Mouse (Mus musculus): ENCODE measurements around the gene Slc44a4.
"Not testable (repeated sequence)": the region's sequence is repeated elsewhere in the genome, so short reads cannot be mapped to it uniquely, and the experiment has no call there.

Slc44a4 gene

GRCm38 (mm10) chr17:34944362-34944761, 30.1 kb downstream of the Slc44a4 start:
- DNase-seq (ENCODE audit: low read depth, low spot score) = no peak
- H3K27me3 ChIP-seq (ENCODE audit: control insufficient read depth, insufficient read depth, low read length, poor library complexity, severe bottlenecking) = no peaks in the 10 kb centered on the region
- H3K36me3 ChIP-seq (ENCODE audit: control insufficient read depth, insufficient read depth, low read length, poor library complexity, severe bottlenecking) = no peaks in the 10 kb centered on the region

- DNase-seq (ENCODE audit: low read depth, low spot score) = no peak
- Histone ChIP-seq H3K36me3 (ENCODE audit: control insufficient read depth, insufficient read depth, low read length, poor library complexity, severe bottlenecking) (0 out of 2 replicates have a peak, but pooled peaks cover 2% of the 10 kb centered on the region), H3K27me3 (ENCODE audit: control insufficient read depth, insufficient read depth, low read length, poor library complexity, severe bottlenecking) (no peaks in the 10 kb centered on the region)
Observed at GRCm38 (mm10) chr17:34946486-34947140, 32.3 kb downstream of the Slc44a4 start.

DNA sequence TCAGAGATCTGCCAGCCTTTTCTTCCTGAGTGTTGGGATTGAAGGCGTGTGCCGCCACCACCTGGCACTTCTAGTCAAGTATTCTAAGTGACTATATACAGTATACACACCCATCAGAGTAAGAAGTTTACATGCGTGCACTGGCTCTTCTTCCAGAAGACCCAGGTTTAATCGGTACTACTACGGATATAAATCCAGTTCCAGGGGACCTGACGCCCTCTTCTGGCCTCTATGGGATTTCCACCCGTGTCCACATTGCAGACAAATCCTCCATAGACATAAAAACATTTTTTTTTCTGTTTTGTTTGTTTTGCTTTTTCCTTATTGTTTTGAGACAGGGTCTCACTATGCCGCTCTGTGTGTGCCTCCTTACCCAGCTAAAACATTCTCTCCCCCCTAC, 33.3 kb downstream of the Slc44a4 start:
- peak; percentile 65 for DNase-seq (ENCODE audit: low read depth, low spot score)
- Histone ChIP-seq H3K27me3 (ENCODE audit: control insufficient read depth, insufficient read depth, low read length, poor library complexity, severe bottlenecking) (no peaks in the 10 kb centered on the region), H3K36me3 (ENCODE audit: control insufficient read depth, insufficient read depth, low read length, poor library complexity, severe bottlenecking) (0 out of 2 replicates have a peak, but pooled peaks cover 2% of the 10 kb centered on the region)

DNA sequence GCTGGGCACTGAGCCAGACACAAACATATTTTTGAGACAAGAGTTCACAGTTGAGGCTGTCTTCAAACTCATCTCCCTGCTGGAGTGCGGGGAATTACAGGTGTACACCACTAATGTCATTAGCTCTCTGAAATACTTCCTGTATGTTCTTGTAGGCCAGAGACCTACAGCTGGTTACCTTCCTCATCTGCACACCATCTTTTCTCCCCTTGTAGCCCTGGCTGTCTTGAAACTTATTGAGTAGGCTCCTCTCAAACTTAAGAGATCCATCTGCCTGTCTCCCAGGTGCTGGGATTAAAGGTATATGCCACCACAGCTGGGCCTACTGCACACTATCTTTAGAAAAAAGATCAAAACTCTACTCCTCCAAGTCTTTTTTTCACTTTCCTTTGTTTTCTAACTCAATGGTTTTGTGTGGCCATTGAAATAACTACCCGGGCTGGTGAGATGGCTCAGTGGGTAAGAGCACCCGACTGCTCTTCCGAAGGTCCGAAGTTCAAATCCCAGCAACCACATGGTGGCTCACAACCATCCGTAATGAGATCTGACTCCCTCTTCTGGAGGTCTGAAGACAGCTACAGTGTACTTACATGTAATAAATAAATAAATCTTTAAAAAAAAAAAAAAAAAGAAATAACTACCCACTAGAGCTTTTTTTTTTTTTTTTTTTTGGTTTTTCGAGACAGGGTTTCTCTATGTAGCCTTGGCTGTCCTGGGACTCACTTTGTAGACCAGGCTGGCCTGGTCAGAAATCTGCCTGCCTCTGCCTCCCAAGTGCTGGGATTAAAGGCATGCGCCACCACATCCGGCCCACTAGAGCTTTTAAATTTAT, 34.7 kb downstream of the Slc44a4 start:
- DNase-seq (ENCODE audit: low read depth, low spot score); H3K27me3 ChIP-seq (ENCODE audit: control insufficient read depth, insufficient read depth, low read length, poor library complexity, severe bottlenecking); H3K36me3 ChIP-seq (ENCODE audit: control insufficient read depth, insufficient read depth, low read length, poor library complexity, severe bottlenecking): not testable (repeated sequence)

DNA sequence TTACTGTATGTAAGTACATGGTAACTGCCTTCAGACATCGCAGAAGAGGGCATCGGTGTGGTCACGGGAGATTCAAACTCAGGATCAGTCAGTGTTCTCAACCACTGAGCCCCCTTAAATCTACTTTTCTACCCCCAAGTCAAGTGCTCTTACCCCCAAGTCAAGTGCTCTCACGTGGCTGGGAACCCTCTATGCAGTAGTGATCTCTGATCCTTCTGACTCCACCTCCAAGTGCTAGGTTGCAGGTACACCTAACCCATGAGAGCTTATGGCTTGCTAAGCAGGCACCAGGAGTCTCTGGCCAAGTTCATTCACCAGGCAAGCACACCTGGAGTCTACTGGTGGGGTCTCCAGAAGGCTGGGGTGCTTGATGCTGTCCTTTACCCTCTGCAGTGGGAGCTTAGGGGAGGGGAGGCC, 35.3 kb downstream of the Slc44a4 start:
- 0 out of 2 replicates have a peak, but pooled peaks cover 2% of the 10 kb centered on the region for H3K36me3 ChIP-seq (ENCODE audit: control insufficient read depth, insufficient read depth, low read length, poor library complexity, severe bottlenecking)
- DNase-seq (ENCODE audit: low read depth, low spot score) = no peak
- H3K27me3 ChIP-seq (ENCODE audit: control insufficient read depth, insufficient read depth, low read length, poor library complexity, severe bottlenecking) = no peaks in the 10 kb centered on the region

- 0 out of 2 replicates have a peak, but pooled peaks cover 2% of the 10 kb centered on the region for H3K36me3 ChIP-seq (ENCODE audit: control insufficient read depth, insufficient read depth, low read length, poor library complexity, severe bottlenecking)
- H3K27me3 ChIP-seq (ENCODE audit: control insufficient read depth, insufficient read depth, low read length, poor library complexity, severe bottlenecking) = no peaks in the 10 kb centered on the region
- DNase-seq (ENCODE audit: low read depth, low spot score) = no peak
Observed at GRCm38 (mm10) chr17:34950514-34951455, 36.5 kb downstream of the Slc44a4 start.

- DNase-seq (ENCODE audit: low read depth, low spot score) = no peak
- Histone ChIP-seq H3K36me3 (ENCODE audit: control insufficient read depth, insufficient read depth, low read length, poor library complexity, severe bottlenecking) (0 out of 2 replicates have a peak, but pooled peaks cover 2% of the 10 kb centered on the region), H3K27me3 (ENCODE audit: control insufficient read depth, insufficient read depth, low read length, poor library complexity, severe bottlenecking) (no peaks in the 10 kb centered on the region)
Observed at GRCm38 (mm10) chr17:34951636-34952377, 37.5 kb downstream of the Slc44a4 start.

DNA sequence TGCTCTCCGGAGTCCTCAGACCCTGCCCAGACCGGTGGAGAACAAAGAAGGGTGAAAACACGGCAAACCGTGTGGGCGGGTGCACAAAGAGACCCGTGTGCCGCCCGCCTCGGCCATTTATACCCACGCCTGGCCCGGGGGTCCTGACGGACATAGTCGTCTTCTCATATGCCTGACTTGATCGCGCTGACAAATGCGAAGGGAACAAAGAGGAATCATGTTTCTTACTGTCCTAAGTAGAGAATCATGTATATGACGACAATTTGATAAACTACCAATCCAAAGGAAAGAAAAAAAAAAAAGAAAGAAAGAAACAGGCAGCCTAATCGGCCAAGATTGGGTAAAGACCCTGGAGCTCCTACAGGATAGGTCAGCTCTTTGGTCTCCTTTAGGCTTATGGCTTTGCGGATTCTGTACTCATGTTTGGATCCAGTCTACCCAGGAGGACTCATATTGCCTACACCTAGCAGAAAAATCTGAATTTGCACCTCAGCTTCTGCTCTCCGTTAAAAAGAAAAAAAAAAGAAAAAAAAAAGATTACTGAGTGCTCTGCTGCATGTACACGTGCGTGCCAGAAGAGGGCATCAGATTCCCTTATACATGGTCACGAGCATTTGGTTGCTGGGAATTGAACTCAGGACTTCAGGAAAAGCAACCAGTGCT, 38.2 kb downstream of the Slc44a4 start:
- no peaks in the 10 kb centered on the region for H3K27me3 ChIP-seq (ENCODE audit: control insufficient read depth, insufficient read depth, low read length, poor library complexity, severe bottlenecking)
- H3K36me3 ChIP-seq (ENCODE audit: control insufficient read depth, insufficient read depth, low read length, poor library complexity, severe bottlenecking) = 0 out of 2 replicates have a peak, but pooled peaks cover 2% of the 10 kb centered on the region
- peak; percentile 87 for DNase-seq (ENCODE audit: low read depth, low spot score)

- 0 out of 2 replicates have a peak, but pooled peaks cover 2% of the 10 kb centered on the region for H3K36me3 ChIP-seq (ENCODE audit: control insufficient read depth, insufficient read depth, low read length, poor library complexity, severe bottlenecking)
- H3K27me3 ChIP-seq (ENCODE audit: control insufficient read depth, insufficient read depth, low read length, poor library complexity, severe bottlenecking) = no peaks in the 10 kb centered on the region
- DNase-seq (ENCODE audit: low read depth, low spot score) = peak; percentile 55
Observed at GRCm38 (mm10) chr17:34953258-34953657, 39.0 kb downstream of the Slc44a4 start.

- 0 out of 2 replicates have a peak, but pooled peaks cover 2% of the 10 kb centered on the region for H3K36me3 ChIP-seq (ENCODE audit: control insufficient read depth, insufficient read depth, low read length, poor library complexity, severe bottlenecking)
- no peaks in the 10 kb centered on the region for H3K27me3 ChIP-seq (ENCODE audit: control insufficient read depth, insufficient read depth, low read length, poor library complexity, severe bottlenecking)
- no peak for DNase-seq (ENCODE audit: low read depth, low spot score)
Observed at GRCm38 (mm10) chr17:34953904-34954303, 39.6 kb downstream of the Slc44a4 start.

GRCm38 (mm10) chr17:34954831-34955230, 40.6 kb downstream of the Slc44a4 start:
- Histone ChIP-seq H3K27me3 (ENCODE audit: control insufficient read depth, insufficient read depth, low read length, poor library complexity, severe bottlenecking) (no peaks in the 10 kb centered on the region), H3K36me3 (ENCODE audit: control insufficient read depth, insufficient read depth, low read length, poor library complexity, severe bottlenecking) (0 out of 2 replicates have a peak, but pooled peaks cover 2% of the 10 kb centered on the region)
- peak; percentile 75 for DNase-seq (ENCODE audit: low read depth, low spot score)

DNA sequence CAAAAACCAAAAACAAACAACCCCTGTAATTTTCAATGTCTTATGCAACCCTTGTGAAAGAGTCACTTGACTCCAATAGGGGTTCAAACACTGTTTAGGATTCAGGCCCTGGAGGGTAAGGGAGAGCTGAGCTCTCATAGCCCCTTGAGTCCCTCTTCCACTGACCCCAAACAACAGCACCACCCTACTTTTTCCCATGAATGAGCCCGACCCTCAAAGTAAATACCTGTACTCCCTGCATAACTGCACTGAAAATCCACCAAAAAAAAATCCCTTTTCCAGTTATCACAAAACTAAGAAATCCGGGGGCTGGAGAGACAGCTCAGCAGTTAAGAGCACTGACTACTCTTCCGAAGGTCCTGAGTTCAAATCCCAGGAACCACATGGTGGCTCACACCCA, 41.6 kb downstream of the Slc44a4 start:
- Histone ChIP-seq H3K36me3 (ENCODE audit: control insufficient read depth, insufficient read depth, low read length, poor library complexity, severe bottlenecking) (0 out of 2 replicates have a peak, but pooled peaks cover under 1% of the 10 kb centered on the region), H3K27me3 (ENCODE audit: control insufficient read depth, insufficient read depth, low read length, poor library complexity, severe bottlenecking) (no peaks in the 10 kb centered on the region)
- DNase-seq (ENCODE audit: low read depth, low spot score) = peak; percentile 69

DNA sequence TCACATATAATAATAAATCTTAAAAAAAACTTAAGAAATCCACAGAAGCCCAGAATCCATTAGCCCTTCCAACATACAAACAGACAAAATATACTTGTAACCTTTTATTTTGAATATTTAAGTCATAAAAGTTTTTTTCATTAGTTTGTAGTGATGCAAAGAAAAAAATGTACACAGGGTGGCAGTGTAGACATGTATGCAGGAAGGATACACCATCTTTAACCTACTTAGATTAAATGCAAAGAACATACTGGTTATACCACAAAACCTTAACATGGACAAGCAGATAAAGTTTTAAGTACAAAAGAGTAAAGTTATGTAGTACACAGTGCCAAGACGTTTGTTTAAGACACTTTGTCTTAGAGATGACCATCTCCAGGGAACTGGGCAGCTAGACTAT, 42.1 kb downstream of the Slc44a4 start:
- peak; percentile 71 for DNase-seq (ENCODE audit: low read depth, low spot score)
- Histone ChIP-seq H3K36me3 (ENCODE audit: control insufficient read depth, insufficient read depth, low read length, poor library complexity, severe bottlenecking) (no peaks in the 10 kb centered on the region), H3K27me3 (ENCODE audit: control insufficient read depth, insufficient read depth, low read length, poor library complexity, severe bottlenecking) (no peaks in the 10 kb centered on the region)

All from splenic B cell, adult 2 months (primary cell).